Mouse (Mus musculus): ENCODE data around the gene Mbd3. TPM values are rescaled to one million over a fixed set of nuclear protein-coding genes. Genes with fewer than 3 reads are reported as not detected.
"Not testable (repeated sequence)": the region's sequence is repeated elsewhere in the genome, so short reads cannot be mapped to it uniquely, and the experiment has no call there.

Mbd3 gene
- polyA plus RNA-seq, 1 experiment from 2014 or later, result 90.6 TPM

DNA sequence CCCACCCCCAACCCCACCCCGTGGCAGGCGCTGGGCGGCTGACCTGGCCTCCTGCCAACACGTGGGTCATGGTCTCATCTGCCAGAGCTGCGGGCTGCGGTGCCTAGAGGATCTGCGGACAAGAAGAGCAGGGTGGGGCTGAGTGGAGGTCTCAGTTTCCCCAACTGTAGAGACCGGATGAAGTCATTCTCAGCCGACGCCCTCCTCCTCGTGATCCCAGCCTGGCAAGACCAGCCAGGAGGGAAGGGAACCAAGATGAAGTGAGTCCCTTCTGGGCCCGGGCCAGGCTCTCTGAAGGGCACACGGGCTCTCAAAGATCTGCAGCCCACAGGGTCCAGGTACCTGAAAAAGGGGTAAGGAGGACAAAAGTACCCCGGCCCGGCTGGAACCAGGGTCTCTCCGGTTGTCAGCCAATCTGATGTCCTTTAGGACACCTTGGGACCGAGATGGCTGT, 51.8 kb downstream of the Mbd3 start:
- 6% methylated on average over 17 of the region's 17 CpGs for WGBS
- DNase-seq (ENCODE audit: low spot score) (no peak), ATAC-seq (no peak)
- Histone ChIP-seq H3K9me3 (ENCODE audit: low read length) (no peaks in the 10 kb centered on the region), H3K9ac (replicated peaks; ENCODE audit: low read depth) (0 out of 2 replicates have a peak overlapping the region, but pooled peaks have one; percentile 12), H3K27ac (ENCODE audit: low read length) (no peak overlapping the region), H3K4me1 (ENCODE audit: insufficient read depth, low read depth, low read length) (peaks cover 14% of the 10 kb centered on the region; the same call in 1 of the 2 replicates), H3K4me2 (replicated peaks; ENCODE audit: low read depth, low read length) (peak overlapping the region; percentile 63), H3K27me3 (replicated peaks; ENCODE audit: insufficient read depth, low read length) (peaks cover 21% of the 10 kb centered on the region), H3K4me3 (ENCODE audit: low read depth, low read length) (peak overlapping the region; percentile 38; the same call in 1 of the 2 replicates), H3K36me3 (ENCODE audit: insufficient read depth, low read length) (no peaks in the 10 kb centered on the region)
- TF ChIP-seq CTCF (IDR thresholded peaks at IDR 0.05) (no peak), EP300 (IDR thresholded peaks at IDR 0.05) (no peak)

DNA sequence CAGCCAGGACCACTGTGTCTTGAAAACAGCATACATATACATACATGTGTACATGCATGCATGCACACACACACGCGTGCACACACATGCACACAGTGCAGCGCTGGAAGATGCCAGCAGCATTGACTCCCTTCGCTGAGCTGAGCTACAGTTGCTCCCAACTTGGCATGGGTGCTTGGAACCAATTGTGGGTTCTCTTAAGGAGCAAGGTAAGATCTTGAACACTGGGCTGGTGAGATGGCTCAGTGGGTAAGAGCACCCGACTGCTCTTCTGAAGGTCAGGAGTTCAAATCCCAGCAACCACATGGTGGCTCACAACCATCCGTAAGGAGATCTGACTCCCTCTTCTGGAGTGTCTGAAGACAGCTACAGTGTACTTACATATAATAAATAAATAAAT, 53.4 kb downstream of the Mbd3 start:
- peaks cover 14% of the 10 kb centered on the region; the same call in 1 of the 2 replicates for H3K4me1 ChIP-seq (ENCODE audit: insufficient read depth, low read depth, low read length)
- WGBS, result 79% methylated on average over 5 of the region's 6 CpGs

DNA sequence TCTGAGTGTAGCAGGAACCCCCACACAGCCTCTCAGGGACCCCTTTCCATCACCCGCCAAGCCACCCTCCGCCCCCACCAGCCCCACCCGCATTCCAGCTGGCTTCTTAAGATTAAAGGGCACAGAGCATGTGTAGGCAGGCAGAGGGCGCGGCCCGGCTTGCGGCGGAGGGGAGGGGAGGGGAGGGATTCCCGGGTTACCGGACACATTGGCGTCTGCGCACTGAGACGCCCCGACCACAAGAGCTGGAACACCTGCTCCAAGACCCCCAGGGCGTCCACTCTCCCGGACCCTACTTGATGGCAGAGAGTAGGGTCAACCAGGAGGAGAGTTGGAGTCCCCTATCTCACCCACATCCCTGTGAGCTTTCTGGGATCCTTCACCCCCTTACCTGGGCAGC, 54.2 kb downstream of the Mbd3 start:
- no peaks in the 10 kb centered on the region for H3K36me3 ChIP-seq (ENCODE audit: insufficient read depth, low read length)
- peak; percentile 69 for DNase-seq (ENCODE audit: low spot score)
- peak; percentile 15; the same call in 1 of the 2 replicates for ATAC-seq
- 6% methylated on average over 16 of the region's 16 CpGs for WGBS
- H3K4me1 ChIP-seq (ENCODE audit: insufficient read depth, low read depth, low read length), result peaks cover 14% of the 10 kb centered on the region; the same call in 1 of the 2 replicates
- H3K9me3 ChIP-seq (ENCODE audit: low read length), result no peaks in the 10 kb centered on the region
- peaks cover 34% of the 10 kb centered on the region for H3K27me3 ChIP-seq (replicated peaks; ENCODE audit: insufficient read depth, low read length)
- TF ChIP-seq CTCF (IDR thresholded peaks at IDR 0.05) (no peak), EP300 (IDR thresholded peaks at IDR 0.05) (no peak)
- peak overlapping the region; percentile 81 for H3K27ac ChIP-seq (ENCODE audit: low read length)
- 0 out of 2 replicates have a peak overlapping the region, but pooled peaks have one; percentile 5 for H3K4me3 ChIP-seq (ENCODE audit: low read depth, low read length)
- no peak overlapping the region; the same call in 1 of the 2 replicates for H3K9ac ChIP-seq (replicated peaks; ENCODE audit: low read depth)
- peak overlapping the region; percentile 43 for H3K4me2 ChIP-seq (replicated peaks; ENCODE audit: low read depth, low read length)

More for the DNA sequence above, 53.4 kb downstream of the Mbd3 start:
- not testable (repeated sequence) for H3K27ac ChIP-seq (ENCODE audit: low read length); ATAC-seq; H3K4me3 ChIP-seq (ENCODE audit: low read depth, low read length); H3K36me3 ChIP-seq (ENCODE audit: insufficient read depth, low read length); DNase-seq (ENCODE audit: low spot score); H3K4me2 ChIP-seq (replicated peaks; ENCODE audit: low read depth, low read length); H3K9ac ChIP-seq (replicated peaks; ENCODE audit: low read depth); H3K9me3 ChIP-seq (ENCODE audit: low read length)
- peaks cover 33% of the 10 kb centered on the region for H3K27me3 ChIP-seq (replicated peaks; ENCODE audit: insufficient read depth, low read length)

DNA sequence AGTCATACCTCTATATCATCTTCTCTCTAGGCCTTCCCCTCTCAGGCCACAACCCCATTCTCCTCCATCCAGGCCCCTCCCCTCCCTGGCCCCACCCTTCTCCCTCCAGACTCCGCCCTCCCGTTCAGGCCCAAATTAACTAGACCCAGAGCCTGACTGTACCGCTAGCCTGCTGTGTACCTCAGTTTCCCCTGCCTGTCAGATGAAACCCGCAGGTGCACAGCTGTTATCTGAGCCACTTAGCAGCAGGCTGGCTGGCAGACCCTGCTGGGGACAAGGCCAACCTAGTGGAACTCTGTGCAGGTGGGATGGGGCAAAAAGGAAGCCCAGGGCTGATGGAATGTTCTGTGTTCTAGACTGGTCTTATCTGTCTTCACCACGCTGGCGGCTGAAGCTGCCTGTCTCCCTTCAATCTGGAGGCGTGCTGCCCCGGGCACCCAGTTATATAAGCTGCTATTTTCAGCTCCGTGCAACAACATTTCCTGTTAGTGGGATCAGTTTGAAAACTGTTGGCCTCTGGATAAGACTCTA, 55.2 kb downstream of the Mbd3 start:
- no peaks in the 10 kb centered on the region for H3K9me3 ChIP-seq (ENCODE audit: low read length)
- peak overlapping the region; percentile 81 for H3K27ac ChIP-seq (ENCODE audit: low read length)
- DNase-seq (ENCODE audit: low spot score), result no peak
- 32% methylated on average over 9 of the region's 9 CpGs for WGBS
- peaks cover 32% of the 10 kb centered on the region for H3K27me3 ChIP-seq (replicated peaks; ENCODE audit: insufficient read depth, low read length)
- H3K9ac ChIP-seq (replicated peaks; ENCODE audit: low read depth), result no peak overlapping the region
- H3K4me1 ChIP-seq (ENCODE audit: insufficient read depth, low read depth, low read length), result peaks cover 14% of the 10 kb centered on the region; the same call in 1 of the 2 replicates
- TF ChIP-seq EP300 (IDR thresholded peaks at IDR 0.05) (no peak), CTCF (IDR thresholded peaks at IDR 0.05) (no peak)
- H3K4me3 ChIP-seq (ENCODE audit: low read depth, low read length), result no peak overlapping the region
- H3K4me2 ChIP-seq (replicated peaks; ENCODE audit: low read depth, low read length), result peak overlapping the region; percentile 45
- H3K36me3 ChIP-seq (ENCODE audit: insufficient read depth, low read length), result no peaks in the 10 kb centered on the region
- no peak for ATAC-seq

DNA sequence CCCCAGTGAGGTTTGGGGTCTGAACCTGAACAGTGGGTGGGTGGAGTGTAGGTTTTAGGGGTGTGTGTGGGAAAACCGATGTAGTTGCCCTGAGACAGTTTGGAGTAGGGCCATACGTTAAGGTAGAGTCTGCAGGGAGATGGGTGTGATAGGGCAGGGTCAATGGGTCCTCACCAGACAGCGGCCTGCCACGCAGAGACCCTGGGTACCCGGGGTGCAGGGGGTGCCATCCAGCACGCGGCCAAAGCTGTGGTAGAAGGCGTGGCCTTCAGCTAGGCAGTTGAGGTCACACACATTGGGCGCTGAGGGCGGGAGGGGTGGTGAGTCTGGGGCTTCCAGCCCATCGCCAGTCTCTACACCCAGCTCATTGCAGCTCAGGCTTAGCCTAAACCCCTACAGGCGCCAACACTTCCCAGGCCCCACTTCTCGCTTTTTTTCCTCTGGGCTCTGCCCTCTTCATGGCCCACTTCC, 55.9 kb downstream of the Mbd3 start:
- Histone ChIP-seq H3K27ac (ENCODE audit: low read length) (0 out of 2 replicates have a peak overlapping the region, but pooled peaks have one; percentile 81), H3K4me2 (replicated peaks; ENCODE audit: low read depth, low read length) (peak overlapping the region; percentile 45), H3K9me3 (ENCODE audit: low read length) (no peaks in the 10 kb centered on the region), H3K27me3 (replicated peaks; ENCODE audit: insufficient read depth, low read length) (peaks cover 25% of the 10 kb centered on the region), H3K36me3 (ENCODE audit: insufficient read depth, low read length) (no peaks in the 10 kb centered on the region), H3K9ac (replicated peaks; ENCODE audit: low read depth) (no peak overlapping the region), H3K4me3 (ENCODE audit: low read depth, low read length) (0 out of 2 replicates have a peak overlapping the region, but pooled peaks have one; percentile 22), H3K4me1 (ENCODE audit: insufficient read depth, low read depth, low read length) (peaks cover 14% of the 10 kb centered on the region; the same call in 1 of the 2 replicates)
- TF ChIP-seq EP300 (IDR thresholded peaks at IDR 0.05) (no peak), CTCF (IDR thresholded peaks at IDR 0.05) (no peak)
- WGBS, result 28% methylated on average over 12 of the region's 13 CpGs
- DNase-seq (ENCODE audit: low spot score) (no peak), ATAC-seq (no peak)

DNA sequence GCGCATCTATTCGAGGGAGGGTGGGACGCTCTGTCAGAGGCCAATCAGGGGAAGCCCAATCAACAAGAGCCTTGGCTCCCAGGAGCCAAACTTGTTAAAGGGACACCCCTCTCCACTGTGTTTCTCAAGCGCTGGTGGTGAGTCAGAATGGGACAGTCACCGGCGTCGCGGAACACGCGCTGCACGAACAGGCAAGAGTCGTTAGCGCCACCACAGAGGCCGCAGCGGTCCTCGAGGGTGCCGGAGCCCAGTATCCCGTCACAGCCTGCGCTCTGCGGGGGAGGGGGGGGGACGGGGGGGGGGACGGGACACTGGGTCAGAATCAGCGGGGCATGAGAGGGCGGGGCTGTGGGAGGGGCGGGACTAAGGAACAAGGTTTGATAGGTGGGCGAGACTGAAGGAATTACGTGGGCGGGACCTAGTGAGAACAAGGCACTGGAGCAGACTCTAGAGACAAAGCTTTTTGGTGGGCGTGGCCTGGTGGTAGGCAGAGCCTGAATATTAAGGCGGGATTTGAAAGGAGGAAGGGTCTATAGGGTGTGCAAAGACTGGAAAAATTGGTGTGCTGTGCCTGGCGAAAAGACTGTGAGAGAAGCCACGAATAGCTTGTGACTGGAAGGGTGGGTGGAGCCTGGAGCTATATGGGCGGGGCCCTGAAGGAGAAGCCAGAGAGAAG, 56.5 kb downstream of the Mbd3 start:
- Histone ChIP-seq H3K4me3 (ENCODE audit: low read depth, low read length) (peak overlapping the region; percentile 22), H3K9ac (replicated peaks; ENCODE audit: low read depth) (no peak overlapping the region), H3K27me3 (replicated peaks; ENCODE audit: insufficient read depth, low read length) (peaks cover 25% of the 10 kb centered on the region), H3K4me2 (replicated peaks; ENCODE audit: low read depth, low read length) (peak overlapping the region; percentile 45), H3K9me3 (ENCODE audit: low read length) (no peaks in the 10 kb centered on the region), H3K27ac (ENCODE audit: low read length) (no peak overlapping the region), H3K4me1 (ENCODE audit: insufficient read depth, low read depth, low read length) (peaks cover 10% of the 10 kb centered on the region; the same call in 1 of the 2 replicates), H3K36me3 (ENCODE audit: insufficient read depth, low read length) (no peaks in the 10 kb centered on the region)
- TF ChIP-seq EP300 (IDR thresholded peaks at IDR 0.05) (no peak), CTCF (IDR thresholded peaks at IDR 0.05) (peak; percentile 18)
- ATAC-seq (peak; percentile 75), DNase-seq (ENCODE audit: low spot score) (peak; percentile 95)
- WGBS, result 1% methylated on average over 32 of the region's 33 CpGs

Small RNAs within 50 kb of the gene (microRNA-seq; reads per million reads assigned to microRNA genes)
- not detected for gene Gm22721

Other genes starting within 250 kb of the Mbd3 start
- gene Cirbp, start 233.6 kb downstream of the Mbd3 start, polyA plus RNA-seq (2015; fragmentation: Nextera tagmentation; extraction: Ambion mirVana), result 203 and 305 TPM in 2 replicates
- gene 1600002K03Rik, start 226.6 kb downstream of the Mbd3 start, polyA plus RNA-seq (2015; fragmentation: Nextera tagmentation; extraction: Ambion mirVana), result 10.4 and 11.7 TPM in 2 replicates
- gene Efna2, start 220.1 kb downstream of the Mbd3 start, polyA plus RNA-seq (2015; fragmentation: Nextera tagmentation; extraction: Ambion mirVana), result 5.1 and 6.9 TPM in 2 replicates
- gene Mum1, start 173.1 kb downstream of the Mbd3 start, polyA plus RNA-seq (2015; fragmentation: Nextera tagmentation; extraction: Ambion mirVana), result 34.0 and 36.9 TPM in 2 replicates
- gene Ndufs7, start 150.4 kb downstream of the Mbd3 start, polyA plus RNA-seq (2015; fragmentation: Nextera tagmentation; extraction: Ambion mirVana), result 295 and 327 TPM in 2 replicates
- gene Gamt, start 138.5 kb downstream of the Mbd3 start, polyA plus RNA-seq (2015; fragmentation: Nextera tagmentation; extraction: Ambion mirVana), result 23.5 and 25.4 TPM in 2 replicates
- 37.8 and 38.1 TPM in 2 replicates for gene Dazap1, start 138.1 kb downstream of the Mbd3 start, polyA plus RNA-seq (2015; fragmentation: Nextera tagmentation; extraction: Ambion mirVana)
- gene Rps15, start 107.1 kb downstream of the Mbd3 start, polyA plus RNA-seq (2015; fragmentation: Nextera tagmentation; extraction: Ambion mirVana), result 651 and 741 TPM in 2 replicates
- 0.57 and 0.85 TPM in 2 replicates for gene Apc2, start 103.6 kb downstream of the Mbd3 start, polyA plus RNA-seq (2015; fragmentation: Nextera tagmentation; extraction: Ambion mirVana)
- 58.4 and 64.8 TPM in 2 replicates for gene 2310011J03Rik, start 79.0 kb downstream of the Mbd3 start, polyA plus RNA-seq (2015; fragmentation: Nextera tagmentation; extraction: Ambion mirVana)
- gene Pcsk4, start 70.1 kb downstream of the Mbd3 start, polyA plus RNA-seq (2015; fragmentation: Nextera tagmentation; extraction: Ambion mirVana), result 3.4 and 3.7 TPM in 2 replicates
- 15.4 and 17.6 TPM in 2 replicates for gene Reep6, start 69.6 kb downstream of the Mbd3 start, polyA plus RNA-seq (2015; fragmentation: Nextera tagmentation; extraction: Ambion mirVana)
- 6.4 and 7.3 TPM in 2 replicates for gene Adamtsl5, start 51.1 kb downstream of the Mbd3 start, polyA plus RNA-seq (2015; fragmentation: Nextera tagmentation; extraction: Ambion mirVana)
- gene Plk5, start 43.1 kb downstream of the Mbd3 start, polyA plus RNA-seq (2015; fragmentation: Nextera tagmentation; extraction: Ambion mirVana), result 1.00 and 1.0 TPM in 2 replicates
- gene Mex3d, start 11.9 kb downstream of the Mbd3 start, polyA plus RNA-seq (2015; fragmentation: Nextera tagmentation; extraction: Ambion mirVana), result 6.0 and 6.3 TPM in 2 replicates
- 511 and 651 TPM in 2 replicates for gene Uqcr11, start 7.3 kb upstream of the Mbd3 start, polyA plus RNA-seq (2015; fragmentation: Nextera tagmentation; extraction: Ambion mirVana)
- gene Tcf3, start 34.1 kb upstream of the Mbd3 start, polyA plus RNA-seq (2015; fragmentation: Nextera tagmentation; extraction: Ambion mirVana), result 34.7 and 36.2 TPM in 2 replicates
- gene Onecut3, start 95.3 kb upstream of the Mbd3 start, polyA plus RNA-seq (2015; fragmentation: Nextera tagmentation; extraction: Ambion mirVana), result not detected in 2 replicates
- 0.04 and 0.10 TPM in 2 replicates for gene Atp8b3, start 139.6 kb upstream of the Mbd3 start, polyA plus RNA-seq (2015; fragmentation: Nextera tagmentation; extraction: Ambion mirVana)
- 12.9 TPM in 2 replicates for gene Rexo1, start 162.0 kb upstream of the Mbd3 start, polyA plus RNA-seq (2015; fragmentation: Nextera tagmentation; extraction: Ambion mirVana)
- gene Klf16, start 177.8 kb upstream of the Mbd3 start, polyA plus RNA-seq (2015; fragmentation: Nextera tagmentation; extraction: Ambion mirVana), result 7.1 and 7.2 TPM in 2 replicates
- gene Abhd17a, start 190.8 kb upstream of the Mbd3 start, polyA plus RNA-seq (2015; fragmentation: Nextera tagmentation; extraction: Ambion mirVana), result 105 and 106 TPM in 2 replicates
- gene Scamp4, start 203.3 kb upstream of the Mbd3 start, polyA plus RNA-seq (2015; fragmentation: Nextera tagmentation; extraction: Ambion mirVana), result 56.9 and 59.3 TPM in 2 replicates
- 3.5 and 4.8 TPM in 2 replicates for gene Adat3, start 203.3 kb upstream of the Mbd3 start, polyA plus RNA-seq (2015; fragmentation: Nextera tagmentation; extraction: Ambion mirVana)
- gene Gm49322, start 206.5 kb upstream of the Mbd3 start, polyA plus RNA-seq (2015; fragmentation: Nextera tagmentation; extraction: Ambion mirVana), result 0.98 and 1.1 TPM in 2 replicates
- gene Csnk1g2, start 223.3 kb upstream of the Mbd3 start, polyA plus RNA-seq (2015; fragmentation: Nextera tagmentation; extraction: Ambion mirVana), result 97.7 and 111 TPM in 2 replicates